Mouse (Mus musculus) right cerebral cortex, postnatal 10 days (tissue): ENCODE measurements at regions not wholly inside any gene's neighbourhood (a gene's known extent, or its start where the extent isn't known, plus 50 kb on each side); places are given as distances from the start of the nearest gene placed in this dataset.
A peak's percentile ranks its signal among the peaks of the same experiment; 100 is the strongest.

Experiments
- DNase-seq, 2 experiments: peaks; one replicate each; pipeline ENCODE4 v3.0.0; 2021; ENCODE audit warnings: low spot score in 2 of 2

- DNase-seq = no peak
Measured at GRCm38 (mm10) chrX:158451792-158452191, 408.7 kb upstream of the Cnksr2 start.

GRCm38 (mm10) chrX:158423554-158424258 is 380.6 kb upstream of the Cnksr2 start:
- DNase-seq = no peak

GRCm38 (mm10) chrX:158394184-158394894 is 351.2 kb upstream of the Cnksr2 start:
- peak in 1 of 2 experiments; percentile 28 for DNase-seq

- DNase-seq = no peak
Measured at GRCm38 (mm10) chrX:158375791-158376190, 332.7 kb upstream of the Cnksr2 start.

- DNase-seq = no peak
Measured at GRCm38 (mm10) chrX:158373219-158373618, 330.1 kb upstream of the Cnksr2 start.
